Mouse (Mus musculus) stomach, postnatal 0 days (tissue): Measurements from ENCODE around the gene Rnf25.

Experiments used
- CTCF ChIP-seq: IDR thresholded peaks from 2 replicates; pipeline ENCODE4 v1.5.1; 2016; ENCODE audit warnings: antibody characterized with exemption, low read depth, mild to moderate bottlenecking, moderate library complexity
- EP300 ChIP-seq: optimal IDR thresholded peaks from 2 replicates; pipeline ENCODE3; 2016; ENCODE audit warnings: antibody characterized with exemption

DNA sequence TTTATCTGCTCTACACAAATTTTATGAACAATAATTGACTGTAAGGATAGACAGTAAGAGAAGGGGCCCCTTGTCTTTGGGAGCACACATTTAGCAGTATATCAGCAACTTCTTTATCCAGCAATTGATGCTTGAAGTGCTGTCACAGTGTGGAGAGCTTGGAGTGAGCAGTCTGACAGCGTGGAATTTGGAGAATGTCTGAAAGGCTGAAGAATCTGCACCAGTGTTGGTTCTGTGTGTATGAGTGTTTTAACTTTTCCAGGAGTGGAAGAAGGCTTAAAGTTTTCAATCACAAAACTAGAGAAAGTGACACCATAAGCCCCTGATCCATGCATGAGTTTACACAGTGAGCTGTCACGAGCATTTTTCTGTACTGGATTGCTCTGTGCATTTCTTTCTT is 42.3 kb upstream of the Rnf25 start:
- TF ChIP-seq CTCF (no peak), EP300 (no peak)
